Mouse (Mus musculus) adipocyte (in vitro differentiated cells): ENCODE data around the gene Stc2.

ENCODE experiments used
- DNase-seq: peaks from one replicate; pipeline ENCODE4 v3.0.0-alpha.2; 2016; ENCODE audit warnings: low spot score

The Stc2 gene

DNA sequence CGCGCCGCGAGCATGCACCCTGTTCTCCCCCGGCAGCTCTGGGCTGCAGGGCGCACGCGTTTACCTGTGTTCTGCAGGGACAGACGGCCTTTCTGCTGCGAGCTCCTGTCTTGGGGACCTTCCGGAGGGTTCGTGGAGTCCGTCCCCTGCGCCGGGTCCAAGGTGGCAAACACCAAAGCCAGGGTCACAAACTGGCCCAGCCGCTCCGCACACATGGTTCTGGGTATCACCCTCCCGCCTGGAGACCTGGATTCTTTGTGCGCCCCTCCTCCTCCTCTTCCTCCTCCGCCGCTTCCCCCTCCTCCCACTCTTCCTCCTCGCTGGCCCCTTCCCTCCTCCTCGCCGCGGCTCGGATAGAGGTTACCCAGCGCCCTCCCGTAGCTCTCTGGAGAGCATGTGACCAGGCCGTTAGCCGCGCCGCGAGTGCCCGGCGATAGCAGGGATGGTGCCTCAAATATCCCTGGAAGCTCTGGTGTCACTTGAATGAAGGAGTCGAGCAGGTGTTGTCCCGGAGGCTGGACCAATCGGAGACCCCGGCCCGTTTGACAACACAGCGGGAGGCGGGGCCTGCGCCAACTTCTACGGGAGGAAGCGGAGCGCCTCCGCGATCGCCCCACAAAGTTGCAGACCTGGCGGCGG, at the start of gene Stc2:
TSS of gene Stc2 (minus strand) at position 427 of the 639 bp plus-strand sequence.
- no peak for DNase-seq

GRCm38 (mm10) chr11:31417071-31417470, 47.2 kb upstream of the Stc2 start:
- peak; percentile 67 for DNase-seq

DNA sequence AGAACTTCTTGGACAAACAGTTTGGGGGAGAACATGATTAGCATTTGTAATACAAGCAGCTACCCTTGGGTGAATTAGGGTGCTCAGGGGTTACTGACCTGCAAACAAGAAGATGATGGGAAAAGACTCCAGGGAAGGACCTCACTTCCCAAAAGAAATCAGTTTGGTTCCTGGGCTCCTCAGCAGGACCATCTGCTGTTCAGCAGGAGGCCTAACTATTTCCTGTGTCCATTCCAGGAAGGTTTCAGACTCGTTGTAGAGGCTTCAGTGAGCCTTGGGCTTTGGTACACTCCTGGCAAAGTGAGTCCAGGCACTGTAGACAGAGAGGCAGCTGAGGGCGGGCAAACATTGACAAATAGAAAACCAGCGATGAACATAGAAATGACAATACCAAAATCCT, 42.5 kb upstream of the Stc2 start:
- DNase-seq: no peak

- no peak for DNase-seq
These were observed 36.9 kb upstream of the Stc2 start for GRCm38 (mm10) chr11:31406736-31407135.

DNA sequence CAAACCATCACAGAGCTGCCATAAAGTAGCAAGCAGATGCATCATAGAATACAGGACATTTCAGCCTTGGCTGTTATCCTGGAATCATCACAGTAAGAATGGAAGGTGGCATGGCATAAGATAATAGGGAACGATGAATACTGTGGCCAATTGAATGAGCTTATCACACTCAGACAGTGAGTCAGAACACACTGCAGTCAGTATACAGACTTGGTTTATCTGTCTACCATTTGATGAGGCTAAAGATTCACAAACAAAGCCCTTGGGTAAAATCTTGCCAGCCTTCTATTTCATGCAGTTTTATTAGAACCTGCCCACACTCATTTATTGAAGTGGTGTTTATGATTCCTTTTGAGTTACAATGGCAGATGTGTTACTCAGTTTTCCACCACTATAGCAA, 33.2 kb upstream of the Stc2 start:
- DNase-seq: no peak

GRCm38 (mm10) chr11:31398604-31399003, 28.7 kb upstream of the Stc2 start:
- DNase-seq: no peak

DNA sequence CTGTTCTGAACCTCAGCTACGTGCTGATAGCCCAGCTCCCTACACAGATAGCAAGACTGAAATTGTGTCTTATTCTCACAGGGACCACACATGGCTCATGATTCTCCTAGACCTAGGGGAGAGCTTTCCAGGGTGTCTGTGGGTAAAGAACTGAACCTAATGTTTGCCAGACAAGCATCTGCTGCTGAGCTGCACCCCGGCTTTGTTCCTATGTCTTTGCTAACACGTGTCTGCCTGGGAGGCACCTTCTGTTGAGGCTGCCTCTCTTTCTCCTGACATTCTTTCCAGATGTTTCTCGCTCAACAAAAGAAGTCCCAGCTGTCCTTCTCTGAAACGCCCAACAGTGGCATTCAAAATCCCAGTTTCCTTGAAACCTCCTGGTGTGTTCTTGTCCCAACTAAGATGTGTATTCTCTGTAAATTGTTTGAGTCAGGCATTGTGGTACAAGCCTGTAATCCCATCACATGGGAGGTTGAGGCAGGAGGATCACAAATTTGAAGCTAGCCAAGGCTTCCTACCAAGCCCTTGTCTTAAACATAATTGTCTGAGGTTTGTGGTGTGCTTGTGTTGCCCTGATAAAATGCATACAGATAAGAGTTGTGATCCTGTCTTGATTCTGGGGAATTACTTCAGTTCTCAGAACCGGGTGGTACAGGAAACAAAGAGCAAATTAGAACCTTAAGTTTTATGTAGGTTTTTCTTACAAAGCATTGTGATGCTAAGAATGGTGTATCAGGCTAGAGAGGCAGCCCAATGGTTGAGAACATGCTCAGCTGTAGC, 27.0 kb upstream of the Stc2 start:
- no peak for DNase-seq

DNA sequence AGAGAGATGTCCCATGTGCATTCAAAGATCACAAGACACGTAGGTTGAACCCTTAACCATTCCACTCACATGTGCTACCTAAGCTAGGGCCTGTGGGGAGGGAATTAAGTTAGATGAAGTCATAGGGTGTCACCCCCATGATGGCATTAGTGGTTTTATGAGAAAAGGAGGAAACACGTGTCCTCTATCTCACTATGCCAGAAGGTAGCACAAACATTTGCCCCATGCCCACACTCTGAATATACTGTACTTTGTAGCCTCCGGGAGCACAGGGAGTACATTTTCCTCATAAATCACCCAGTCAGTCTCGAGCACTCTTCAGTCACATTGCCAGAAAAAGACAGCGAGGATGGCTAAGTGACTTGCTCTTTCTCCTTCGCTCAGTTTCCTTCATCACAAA, 24.2 kb upstream of the Stc2 start:
- no peak for DNase-seq

- no peak for DNase-seq
These were observed 22.5 kb upstream of the Stc2 start for GRCm38 (mm10) chr11:31392340-31392739.

- no peak for DNase-seq
These were observed 19.0 kb upstream of the Stc2 start for GRCm38 (mm10) chr11:31388890-31389289.

GRCm38 (mm10) chr11:31387526-31387925, 17.7 kb upstream of the Stc2 start:
- no peak for DNase-seq

DNA sequence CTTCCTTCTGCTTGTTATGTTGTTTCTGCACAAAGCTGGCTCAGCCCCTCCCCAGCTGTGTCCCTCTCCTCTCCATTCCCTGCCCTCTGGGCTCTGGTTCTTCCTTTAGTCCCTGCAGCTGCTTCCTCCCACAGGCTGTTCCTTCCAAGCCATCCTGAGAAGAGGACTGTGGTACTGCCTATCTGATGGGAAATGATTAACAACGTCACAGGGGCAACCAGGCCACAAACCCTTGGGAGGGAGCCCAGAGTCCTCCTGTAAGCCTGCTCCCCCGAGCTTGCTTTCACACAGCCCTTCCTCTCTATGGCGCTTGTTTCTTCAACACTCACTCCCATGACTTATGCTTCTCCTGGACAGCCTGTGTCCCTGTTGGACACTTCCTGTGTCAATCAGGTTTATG, 16.7 kb upstream of the Stc2 start:
- peak; percentile 21 for DNase-seq

GRCm38 (mm10) chr11:31383968-31384367, 14.1 kb upstream of the Stc2 start:
- DNase-seq: no peak

GRCm38 (mm10) chr11:31382145-31382544, 12.3 kb upstream of the Stc2 start:
- DNase-seq: no peak

GRCm38 (mm10) chr11:31373438-31373837, 3.6 kb upstream of the Stc2 start:
- peak; percentile 18 for DNase-seq

GRCm38 (mm10) chr11:31372206-31372605, 2.3 kb upstream of the Stc2 start:
- DNase-seq: no peak

DNA sequence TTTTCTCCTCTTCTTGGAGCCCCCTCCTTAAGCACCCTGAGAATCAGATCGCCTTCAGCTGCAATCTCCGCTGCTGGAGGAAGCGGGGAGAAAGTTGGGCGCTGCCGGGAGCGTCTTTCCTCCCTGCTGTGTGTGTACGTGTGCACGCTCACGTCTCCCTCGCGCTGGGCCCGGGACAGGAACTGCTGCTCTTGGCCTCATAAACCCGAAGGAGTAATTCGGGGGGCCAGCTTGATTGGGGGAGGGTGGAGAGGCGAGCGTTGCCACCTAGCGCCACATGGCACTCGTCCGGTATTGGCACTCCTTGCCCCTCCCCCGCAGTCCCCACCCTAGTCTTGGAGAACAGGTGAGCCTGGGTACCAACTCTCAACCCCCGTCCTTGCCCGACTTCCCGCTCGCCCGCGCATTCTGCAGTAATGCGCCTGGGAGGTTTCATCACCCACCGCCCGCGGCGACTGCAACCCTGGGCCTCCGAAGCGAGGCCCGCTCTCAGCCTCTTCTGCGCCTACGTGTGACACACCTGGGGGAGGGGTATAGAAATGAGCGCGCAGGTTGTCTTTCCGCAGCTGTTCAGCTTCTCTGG, 1.5 kb upstream of the Stc2 start:
- no peak for DNase-seq

DNA sequence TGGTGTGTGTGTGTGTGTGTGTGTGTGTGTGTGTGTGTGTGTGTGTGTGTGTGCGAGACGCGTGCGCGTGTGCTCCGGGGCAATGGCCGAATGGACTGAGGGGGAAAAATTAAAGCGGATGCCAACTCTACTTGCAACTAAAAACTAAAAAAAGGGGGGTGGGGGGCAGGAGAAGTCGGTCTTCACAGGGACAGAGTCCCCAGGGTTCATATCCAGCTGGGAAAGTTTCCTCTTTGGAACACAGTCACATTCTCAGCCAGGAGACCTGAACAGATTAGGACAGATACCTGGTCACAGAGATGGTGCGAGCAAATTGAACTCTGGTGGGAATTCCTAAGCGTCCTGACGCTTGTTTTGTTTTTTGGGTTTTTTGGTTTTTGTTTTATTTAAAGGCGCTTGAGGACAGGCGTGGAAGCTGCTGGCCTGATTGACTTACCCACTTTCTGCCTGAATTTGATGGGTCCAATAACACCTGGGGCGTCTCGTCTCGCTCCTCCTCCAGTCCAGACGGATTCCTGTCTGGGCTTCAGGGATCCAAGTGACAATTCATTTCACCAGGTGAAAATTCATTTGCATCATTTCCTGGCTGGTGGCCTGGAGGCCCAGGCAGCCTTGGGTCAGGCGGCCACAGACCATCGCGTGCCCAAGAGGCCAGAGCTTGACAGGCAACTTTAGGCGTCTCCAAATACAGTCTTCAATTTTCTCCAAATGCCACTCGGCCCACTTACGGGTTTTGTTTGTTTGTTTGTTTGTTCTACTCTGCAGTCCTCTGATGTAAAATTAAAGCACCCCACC, 759 bp upstream of the Stc2 start:
- DNase-seq: no peak

DNA sequence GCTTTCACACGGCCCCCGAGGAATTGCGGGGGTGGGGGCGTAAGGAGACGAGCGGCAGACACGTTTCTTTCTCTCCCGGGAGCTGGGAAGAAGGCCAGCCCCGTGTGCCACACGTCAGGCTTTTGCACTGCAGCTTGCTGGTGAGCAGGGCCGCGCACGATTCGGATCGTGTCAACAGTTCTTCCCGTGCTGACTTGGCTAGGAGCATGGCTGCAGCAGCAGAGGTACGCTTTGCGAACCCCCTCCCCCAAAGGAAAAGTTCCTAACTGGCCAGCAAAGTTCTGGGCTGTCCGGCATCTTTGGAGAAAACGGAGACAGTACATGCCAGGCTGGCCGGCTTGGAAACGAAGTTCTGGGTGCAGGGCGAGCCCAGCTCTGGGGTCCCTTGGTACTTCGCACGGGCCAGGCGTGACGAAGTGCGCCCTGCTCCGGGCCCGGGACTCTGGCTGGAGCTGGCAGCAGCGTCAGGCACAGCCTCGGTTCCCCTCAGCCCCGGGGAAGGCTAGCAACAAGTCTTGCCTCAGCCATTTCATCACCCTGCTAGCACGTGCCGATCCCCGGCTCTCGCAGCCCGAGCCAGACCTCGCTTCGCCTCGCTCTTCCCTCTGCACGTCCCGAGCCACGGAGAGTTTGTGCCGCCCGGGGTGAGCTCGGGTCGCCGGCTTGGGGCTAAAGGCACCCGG, 768 bp downstream of the Stc2 start:
- DNase-seq: no peak

DNA sequence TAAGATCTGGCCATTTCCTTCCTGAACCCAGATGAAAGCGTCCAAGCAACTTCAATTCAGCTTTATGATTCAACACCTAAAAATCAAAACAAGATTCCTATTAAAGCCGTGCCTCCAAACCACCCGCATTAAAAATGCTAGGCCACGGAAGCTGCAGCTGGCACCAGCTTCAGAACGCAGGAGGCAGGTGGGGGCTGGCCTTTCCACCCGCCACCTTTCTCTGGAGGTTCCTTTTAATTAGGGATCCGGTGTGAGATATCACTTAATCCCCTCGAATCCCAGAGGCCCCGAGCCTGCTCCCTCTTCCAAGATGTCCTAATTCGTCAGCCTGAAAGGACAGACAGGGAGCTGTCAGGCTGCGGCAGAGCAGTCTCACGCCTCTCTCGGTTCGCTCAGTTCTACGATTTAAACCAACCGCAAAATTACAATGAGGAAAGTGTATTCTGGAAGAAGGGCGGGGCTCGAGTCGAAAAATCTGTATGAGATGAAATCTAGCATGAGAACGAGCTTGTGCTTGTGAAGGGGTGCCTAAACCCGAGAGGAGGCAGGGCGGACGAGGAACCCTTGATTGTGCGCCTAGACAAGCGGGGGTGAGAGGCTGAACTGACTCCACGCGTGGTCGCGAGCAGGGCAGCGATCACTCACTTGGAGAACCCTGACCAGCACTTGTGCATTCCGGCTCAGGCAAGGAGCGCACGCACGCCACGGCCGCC, 1.5 kb downstream of the Stc2 start:
- DNase-seq: no peak

DNA sequence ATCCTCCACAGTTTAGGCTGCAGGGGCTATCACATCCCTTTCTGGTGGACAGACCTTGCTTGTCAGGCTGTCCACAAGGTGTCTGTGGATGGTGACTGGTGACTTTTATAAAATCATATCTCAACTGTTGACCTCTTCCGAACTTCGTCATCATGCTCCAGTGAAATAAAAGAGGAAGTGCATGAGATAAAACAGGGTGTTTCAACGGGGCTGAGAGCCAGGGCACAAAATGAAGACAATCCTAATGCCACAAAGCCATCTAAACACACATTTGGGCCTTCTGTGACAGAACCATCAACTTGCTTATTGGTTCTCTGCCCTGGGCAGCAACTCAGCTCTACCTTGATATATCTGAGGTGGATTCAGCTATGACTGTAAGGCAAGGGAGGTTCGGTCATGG, 3.0 kb downstream of the Stc2 start:
- no peak for DNase-seq
